Mouse (Mus musculus) CH12.LX (cell line): ENCODE results near the gene Dnajc7. TPM values are rescaled to one million over a fixed set of nuclear protein-coding genes. Genes with fewer than 3 reads are reported as not detected.

Source experiments
- DNase-seq: peaks from one replicate; pipeline ENCODE4 v3.0.0-alpha.2; 2013; ENCODE audit errors: extremely low read depth
- H3K27ac ChIP-seq: 2 replicates; pipeline ENCODE4 v1.5.1; 2012; ENCODE audit warnings: low read depth, mild to moderate bottlenecking, control low read depth, moderate library complexity; ENCODE audit not compliant: insufficient read depth
- H3K27me3 ChIP-seq: replicated peaks from 2 replicates; pipeline ENCODE3; 2012; ENCODE audit warnings: inconsistent platforms
- H3K36me3 ChIP-seq, 2 experiments: replicated peaks in 1 of 2; 2 replicates each; pipeline versions ENCODE3 to v1.6.1; 2012; ENCODE audit warnings: inconsistent platforms in 1 of 2, low read length in 1 of 2, mild to moderate bottlenecking in 1 of 2, mixed read lengths in 1 of 2, moderate library complexity in 1 of 2; ENCODE audit not compliant: control insufficient read depth in 1 of 2, insufficient read depth in 1 of 2
- H3K4me1 ChIP-seq, 2 experiments: 2 replicates each; pipeline ENCODE4 v1.6.1; 2012; ENCODE audit warnings: inconsistent platforms in 1 of 2, moderate library complexity in 1 of 2; ENCODE audit not compliant: insufficient read depth in 2 of 2, control insufficient read depth in 1 of 2
- H3K4me2 ChIP-seq: 2 replicates; pipeline ENCODE4 v1.6.1; 2012; ENCODE audit warnings: low read depth, mild to moderate bottlenecking, control low read depth; ENCODE audit not compliant: poor library complexity, insufficient read depth, severe bottlenecking
- H3K4me3 ChIP-seq, 3 experiments: fragments of 150-350 bp in 1 of 3; sonication (generic) in 1 of 3; replicated peaks in 1 of 3; 2 replicates each; pipeline versions ENCODE3 to v1.5.1; 2011 to 2012; ENCODE audit warnings: low read depth in 2 of 3, low read length in 2 of 3, mild to moderate bottlenecking in 2 of 3, moderate library complexity in 2 of 3, control low read depth in 1 of 3, improper control_type of control experiment in 1 of 3, inconsistent platforms in 1 of 3, mixed read lengths in 1 of 3; ENCODE audit not compliant: poor library complexity in 1 of 3
- H3K79me2 ChIP-seq: replicated peaks from 2 replicates; pipeline ENCODE4 v1.6.1; 2012; ENCODE audit warnings: mild to moderate bottlenecking, moderate library complexity; ENCODE audit not compliant: control insufficient read depth, poor library complexity, insufficient read depth, severe bottlenecking; ENCODE audit errors: extremely low read depth
- H3K9ac ChIP-seq: 2 replicates; pipeline ENCODE4 v1.6.1; 2012; ENCODE audit warnings: low read depth, mild to moderate bottlenecking, control low read depth, moderate library complexity; ENCODE audit not compliant: insufficient read depth
- H3K9me3 ChIP-seq: replicated peaks from 2 replicates; pipeline ENCODE3; 2012; ENCODE audit warnings: low read length, inconsistent platforms, mixed read lengths
- ELF1 ChIP-seq: IDR thresholded peaks from 2 replicates; pipeline ENCODE4 v1.6.1; 2014; ENCODE audit warnings: low read depth, mild to moderate bottlenecking, inconsistent platforms, low read length, improper control_type of control experiment
- HCFC1 ChIP-seq: IDR thresholded peaks from 2 replicates; pipeline ENCODE4 v1.6.1; 2012; ENCODE audit warnings: low read depth, mild to moderate bottlenecking, inconsistent platforms, low read length, improper control_type of control experiment
- IRF4 ChIP-seq: IDR thresholded peaks from 2 replicates; pipeline ENCODE4 v1.6.1; 2014; ENCODE audit warnings: low read depth, mild to moderate bottlenecking, inconsistent platforms, low read length, improper control_type of control experiment
- JUND ChIP-seq: conservative IDR thresholded peaks from 2 replicates; pipeline ENCODE4 v1.6.1; 2011; ENCODE audit warnings: low read depth, low read length, improper control_type of control experiment
- MEF2A ChIP-seq: IDR thresholded peaks from 2 replicates; pipeline ENCODE4 v1.6.1; 2014; ENCODE audit warnings: low read depth, mild to moderate bottlenecking, inconsistent platforms, low read length, improper control_type of control experiment, borderline replicate concordance
- MXI1 ChIP-seq: IDR thresholded peaks from 2 replicates; pipeline ENCODE4 v1.6.1; 2011; ENCODE audit warnings: mild to moderate bottlenecking, low read depth, low read length, improper control_type of control experiment
- MYC ChIP-seq: IDR thresholded peaks from 2 replicates; pipeline ENCODE4 v1.6.1; 2011; ENCODE audit warnings: low read depth, mild to moderate bottlenecking, improper control_type of control experiment, low read length
- ZMIZ1 ChIP-seq: IDR thresholded peaks from 2 replicates; pipeline ENCODE4 v1.6.1; 2012; ENCODE audit warnings: low read depth, mild to moderate bottlenecking, inconsistent platforms, low read length, improper control_type of control experiment
- ZNF384 ChIP-seq: IDR thresholded peaks from 2 replicates; pipeline ENCODE4 v1.6.1; 2012; ENCODE audit warnings: low read depth, low read length, improper control_type of control experiment, inconsistent platforms
- dilution Hi-C: fragments of 300-500 bp; cut with MboI; formaldehyde crosslinking; loops from 2 replicates; pipeline ENCODE4 v1.14.3; 2020; ENCODE audit warnings: low sequenced_read_pairs; ENCODE audit not compliant: extremely low pct_unique_long_range_greater_than_20kb, extremely low pct_ligation_motif_present
- in situ Hi-C: fragments of 300-500 bp; cut with MboI; formaldehyde crosslinking; loops from 3 replicates; pipeline ENCODE4 v1.14.3; 2019; ENCODE audit warnings: low sequenced_read_pairs, low pct_ligation_motif_present, low pct_unique_long_range_greater_than_20kb, mixed read lengths
- polyA plus RNA-seq: library from polyadenylated mRNA; unstranded; fragments of >175 nt; gene quantifications from 2 replicates; pipeline ENCODE4 v1.2.1, GENCODE M21; 2012; ENCODE audit warnings: low read depth; ENCODE audit not compliant: insufficient read length
- total RNA-seq, 2 experiments: library from RNA; depleted of rRNA; stranded (reverse); fragments of 300-350 nt in 1 of 2; fragments of >200 nt in 1 of 2; gene quantifications; 2 replicates each; pipeline ENCODE4 v1.2.3; 2012 to 2014

Gene Dnajc7
- total and polyA plus RNA-seq, 3 experiments: 123 to 455 (median 249) TPM

DNA sequence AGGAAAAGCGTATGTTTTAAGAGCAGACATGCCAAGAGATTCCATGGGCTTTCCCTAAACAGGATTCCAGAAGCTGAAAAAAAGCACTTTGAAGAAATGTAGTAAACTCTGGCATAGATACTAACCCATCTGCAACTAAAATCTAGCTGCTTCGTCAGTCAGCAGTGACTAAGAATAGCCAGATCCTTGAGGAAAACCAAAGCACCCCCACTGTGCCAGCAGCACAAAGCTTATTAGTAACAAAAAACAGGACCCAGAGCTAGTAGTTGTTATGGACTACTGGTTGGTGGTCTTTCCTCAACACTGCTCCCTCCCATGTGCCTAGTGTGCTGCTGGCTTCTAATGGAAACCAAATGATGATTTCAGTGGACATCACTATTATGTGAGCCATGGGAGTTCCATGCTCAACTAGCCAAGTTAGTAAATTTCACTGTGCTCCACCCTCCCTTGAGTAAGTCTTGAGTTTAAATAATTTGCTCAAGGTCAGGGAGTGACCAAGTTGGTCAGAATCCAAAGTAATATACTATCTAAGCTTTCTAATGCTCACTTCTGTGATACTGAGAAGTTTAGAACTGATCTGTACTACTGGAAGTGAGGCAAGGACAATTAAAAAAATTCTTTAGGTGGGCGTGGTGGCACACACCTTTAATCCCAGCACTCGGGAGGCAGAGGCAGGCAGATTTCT is 15.5 kb downstream of the Dnajc7 start:
- H3K27ac ChIP-seq: no peak overlapping the region
- in situ Hi-C loops (no loop called here), dilution Hi-C loops (no loop called here)
- H3K4me3 ChIP-seq: no peak overlapping the region
- H3K79me2 ChIP-seq: peaks cover 98% of the 10 kb centered on the region
- no peak for TF ChIP-seq IRF4
- TF ChIP-seq HCFC1: no peak
- TF ChIP-seq ZNF384: no peak
- no peak for TF ChIP-seq MEF2A
- no peak for TF ChIP-seq ELF1
- H3K9ac ChIP-seq: no peak overlapping the region
- H3K4me2 ChIP-seq: no peak overlapping the region
- H3K9me3 ChIP-seq: no peaks in the 10 kb centered on the region
- peaks cover 14 to 74% of the 10 kb centered on the region in 2 experiments for H3K4me1 ChIP-seq
- no peaks in the 10 kb centered on the region for H3K27me3 ChIP-seq
- H3K36me3 ChIP-seq: peaks cover 30 to 85% of the 10 kb centered on the region in 2 experiments
- no peak for DNase-seq

DNA sequence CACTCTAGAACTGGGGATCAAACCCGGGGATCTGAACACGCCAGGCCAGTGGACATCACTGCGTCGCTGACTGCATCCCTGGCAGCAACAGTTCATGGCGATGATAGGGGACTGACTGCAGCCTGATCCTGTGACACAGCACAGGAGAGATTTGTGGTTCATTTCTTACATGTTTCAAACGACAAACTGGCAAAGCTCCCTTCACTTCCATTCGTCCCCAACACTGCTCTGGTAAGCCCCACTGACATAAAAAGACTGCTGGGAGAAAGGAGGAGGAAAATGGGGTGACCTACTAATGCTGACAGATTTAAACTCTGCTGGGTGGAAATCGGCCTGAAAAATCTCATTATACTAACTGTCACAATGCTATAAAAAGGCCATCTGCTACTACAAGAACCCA is 16.2 kb downstream of the Dnajc7 start:
- dilution Hi-C loops (no loop called here), in situ Hi-C loops (no loop called here)
- H3K79me2 ChIP-seq: peaks cover 93% of the 10 kb centered on the region
- peaks cover 20 to 74% of the 10 kb centered on the region in 2 experiments for H3K4me1 ChIP-seq
- no peak overlapping the region for H3K9ac ChIP-seq
- H3K9me3 ChIP-seq: no peaks in the 10 kb centered on the region
- H3K4me3 ChIP-seq: no peak overlapping the region
- H3K4me2 ChIP-seq: no peak overlapping the region
- no peak for TF ChIP-seq ZNF384
- DNase-seq: no peak
- H3K36me3 ChIP-seq: peaks cover 36 to 91% of the 10 kb centered on the region in 2 experiments
- no peak overlapping the region for H3K27ac ChIP-seq
- H3K27me3 ChIP-seq: no peaks in the 10 kb centered on the region

- Histone ChIP-seq H3K9ac (no peak overlapping the region), H3K4me1 (peaks cover 22 to 74% of the 10 kb centered on the region in 2 experiments), H3K36me3 (peaks cover 38 to 88% of the 10 kb centered on the region in 2 experiments), H3K79me2 (peaks cover 86% of the 10 kb centered on the region), H3K27ac (no peak overlapping the region), H3K4me3 (no peak overlapping the region), H3K4me2 (no peak overlapping the region), H3K27me3 (no peaks in the 10 kb centered on the region), H3K9me3 (no peaks in the 10 kb centered on the region)
- TF ChIP-seq MYC (no peak), MXI1 (no peak), JUND (no peak), ZNF384 (no peak), ZMIZ1 (no peak)
- no peak for DNase-seq
- in situ Hi-C loops: no loop called here
- dilution Hi-C loops: no loop called here
Measured at GRCm38 (mm10) chr11:100603155-100603554, 16.8 kb downstream of the Dnajc7 start.
